ENCODE assay signal across 22 mouse cellular contexts in genomic region chr6:109009793-109010192, GRCm38 (mm10).
DNase-seq lines count a peak whose midpoint lies in the region; ATAC-seq lines count a peak whose summit lies in the region.
"Had no signal": no experiment of that assay in that cellular context is flagged by ENCODE, and none has a peak within 500 bp of the region (broad histone marks: within the 10 kb centered on the region; RNA-seq: fewer than 3 reads in every experiment).

No protein-coding gene starts in this region.

- no peak overlapping the region for H3K27ac ChIP-seq in embryonic facial prominence, embryonic 14.5 days (replicated peaks; ENCODE audit: low read depth, low read length)
- H3K27ac ChIP-seq in embryonic facial prominence, embryonic 10.5 days (replicated peaks) = no peak overlapping the region
- peak overlapping the region; percentile 55; the same call in 1 of the 2 replicates for H3K27ac ChIP-seq in forebrain, embryonic 13.5 days
- no peak overlapping the region for H3K27ac ChIP-seq in midbrain, embryonic 13.5 days
- no peak overlapping the region for H3K27ac ChIP-seq in heart, embryonic 12.5 days (ENCODE audit: poor library complexity, severe bottlenecking)
- H3K27ac ChIP-seq in kidney, embryonic 14.5 days (ENCODE audit: low read depth, low read length) = no peak overlapping the region
- H3K27ac ChIP-seq: heart, embryonic 10.5 days; hindbrain, embryonic 10.5 days; hindbrain, postnatal 0 days; kidney, embryonic 15.5 days; liver, embryonic 13.5 days; stomach, postnatal 0 days had no signal

- H3K9ac ChIP-seq in embryonic facial prominence, embryonic 14.5 days (ENCODE audit: low read depth, low read length) = no peak overlapping the region
- H3K9ac ChIP-seq in forebrain, embryonic 13.5 days = no peak overlapping the region
- no peak overlapping the region for H3K9ac ChIP-seq in midbrain, embryonic 13.5 days (replicated peaks)
- no peak overlapping the region for H3K9ac ChIP-seq in heart, embryonic 12.5 days
- no peak overlapping the region for H3K9ac ChIP-seq in kidney, embryonic 14.5 days (ENCODE audit: low read depth, low read length)
- H3K9ac ChIP-seq: kidney, embryonic 15.5 days; liver, embryonic 13.5 days; lung, embryonic 14.5 days had no signal

- WGBS in embryonic facial prominence, embryonic 14.5 days = 65% methylated on average over 4 of the region's 4 CpGs
- 64% methylated on average over 4 of the region's 4 CpGs for WGBS in embryonic facial prominence, embryonic 10.5 days
- WGBS in forebrain, embryonic 13.5 days = 13% methylated on average over 4 of the region's 4 CpGs
- 21% methylated on average over 4 of the region's 4 CpGs for WGBS in midbrain, embryonic 13.5 days
- WGBS in heart, embryonic 12.5 days = 67% methylated on average over 4 of the region's 4 CpGs
- WGBS in kidney, embryonic 14.5 days = 79% methylated on average over 4 of the region's 4 CpGs

- no peak overlapping the region for H3K4me3 ChIP-seq in embryonic facial prominence, embryonic 14.5 days (ENCODE audit: low read depth, low read length)
- H3K4me3 ChIP-seq in embryonic facial prominence, embryonic 10.5 days = no peak overlapping the region
- no peak overlapping the region for H3K4me3 ChIP-seq in forebrain, embryonic 13.5 days
- no peak overlapping the region for H3K4me3 ChIP-seq in midbrain, embryonic 13.5 days (replicated peaks)
- no peak overlapping the region for H3K4me3 ChIP-seq in heart, embryonic 12.5 days
- no peak overlapping the region for H3K4me3 ChIP-seq in kidney, embryonic 14.5 days (ENCODE audit: low read length)
- H3K4me3 ChIP-seq: heart, embryonic 10.5 days; hindbrain, embryonic 10.5 days; kidney, embryonic 15.5 days; liver, embryonic 13.5 days had no signal

- H3K4me1 ChIP-seq in embryonic facial prominence, embryonic 14.5 days (ENCODE audit: control insufficient read depth, insufficient read depth, low read length) = no peaks in the 10 kb centered on the region
- H3K4me1 ChIP-seq in embryonic facial prominence, embryonic 10.5 days = no peaks in the 10 kb centered on the region
- H3K4me1 ChIP-seq in forebrain, embryonic 13.5 days = peaks cover 17% of the 10 kb centered on the region
- 0 out of 2 replicates have a peak, but pooled peaks cover 2% of the 10 kb centered on the region for H3K4me1 ChIP-seq in midbrain, embryonic 13.5 days (replicated peaks)
- no peaks in the 10 kb centered on the region for H3K4me1 ChIP-seq in heart, embryonic 12.5 days (replicated peaks)
- H3K4me1 ChIP-seq in kidney, embryonic 14.5 days (ENCODE audit: control insufficient read depth, insufficient read depth, low read length) = no peaks in the 10 kb centered on the region
- H3K4me1 ChIP-seq: heart, embryonic 10.5 days; hindbrain, embryonic 10.5 days; kidney, embryonic 15.5 days; liver, embryonic 13.5 days had no signal

- peak; percentile 14 for DNase-seq in embryonic facial prominence, embryonic 14.5 days (ENCODE audit: low spot score)
- no peak for DNase-seq in embryonic facial prominence, embryonic 10.5 days (ENCODE audit: low spot score)
- DNase-seq in retina, postnatal 1 day = peak; percentile 13
- DNase-seq in urinary bladder, postnatal 4 days (ENCODE audit: low spot score in 2 of 2) = no peak
- DNase-seq: adrenal gland, postnatal 14 days; cerebellum, adult 8-10 months; cerebellum, postnatal 36 days; layer of hippocampus, adult 9-11 months; liver, embryonic 13.5 days; lung, embryonic 14.5 days; right cerebral cortex, adult 18-20 months; thymus, adult 2 months had no signal

- ATAC-seq in embryonic facial prominence, embryonic 14.5 days (ENCODE audit: low read depth) = peak; percentile 62; the same call in 1 of the 2 replicates
- ATAC-seq in forebrain, embryonic 13.5 days = peak; percentile 96
- ATAC-seq in midbrain, embryonic 13.5 days = peak; percentile 84
- no peak for ATAC-seq in heart, embryonic 12.5 days (ENCODE audit: insufficient number of reproducible peaks, low FRiP score)
- no peak for ATAC-seq in kidney, embryonic 14.5 days (ENCODE audit: low FRiP score, low TSS enrichment)
- ATAC-seq: hindbrain, postnatal 0 days; intestine, postnatal 0 days had no signal

- no peaks in the 10 kb centered on the region for H3K36me3 ChIP-seq in embryonic facial prominence, embryonic 14.5 days (ENCODE audit: control insufficient read depth, insufficient read depth, low read length)
- H3K36me3 ChIP-seq in embryonic facial prominence, embryonic 10.5 days (replicated peaks) = no peaks in the 10 kb centered on the region
- no peaks in the 10 kb centered on the region for H3K36me3 ChIP-seq in forebrain, embryonic 13.5 days (ENCODE audit: poor library complexity, severe bottlenecking)
- no peaks in the 10 kb centered on the region for H3K36me3 ChIP-seq in midbrain, embryonic 13.5 days
- no peaks in the 10 kb centered on the region for H3K36me3 ChIP-seq in heart, embryonic 12.5 days
- H3K36me3 ChIP-seq in kidney, embryonic 14.5 days (ENCODE audit: control insufficient read depth, insufficient read depth, low read length) = no peaks in the 10 kb centered on the region
- H3K36me3 ChIP-seq: heart, embryonic 10.5 days; hindbrain, embryonic 10.5 days; kidney, embryonic 15.5 days; liver, embryonic 13.5 days had no signal

- H3K9me3 ChIP-seq in embryonic facial prominence, embryonic 14.5 days (ENCODE audit: control insufficient read depth, low read length) = no peaks in the 10 kb centered on the region
- H3K9me3 ChIP-seq in embryonic facial prominence, embryonic 10.5 days = no peaks in the 10 kb centered on the region
- no peaks in the 10 kb centered on the region for H3K9me3 ChIP-seq in forebrain, embryonic 13.5 days (replicated peaks)
- H3K9me3 ChIP-seq in midbrain, embryonic 13.5 days = no peaks in the 10 kb centered on the region
- no peaks in the 10 kb centered on the region for H3K9me3 ChIP-seq in heart, embryonic 12.5 days (replicated peaks)
- H3K9me3 ChIP-seq in kidney, embryonic 14.5 days (ENCODE audit: control insufficient read depth, low read length) = no peaks in the 10 kb centered on the region
- H3K9me3 ChIP-seq: heart, embryonic 10.5 days; hindbrain, embryonic 10.5 days; kidney, embryonic 15.5 days had no signal

- no peaks in the 10 kb centered on the region for H3K27me3 ChIP-seq in embryonic facial prominence, embryonic 14.5 days (replicated peaks; ENCODE audit: control insufficient read depth, insufficient read depth, low read length)
- H3K27me3 ChIP-seq in embryonic facial prominence, embryonic 10.5 days (replicated peaks; ENCODE audit: low read depth, poor library complexity, severe bottlenecking) = no peaks in the 10 kb centered on the region
- H3K27me3 ChIP-seq in forebrain, embryonic 13.5 days = no peaks in the 10 kb centered on the region
- no peaks in the 10 kb centered on the region for H3K27me3 ChIP-seq in midbrain, embryonic 13.5 days
- H3K27me3 ChIP-seq in heart, embryonic 12.5 days (replicated peaks) = no peaks in the 10 kb centered on the region
- no peaks in the 10 kb centered on the region for H3K27me3 ChIP-seq in kidney, embryonic 14.5 days (ENCODE audit: control insufficient read depth, insufficient read depth, low read length)
- H3K27me3 ChIP-seq: kidney, embryonic 15.5 days; liver, embryonic 13.5 days had no signal

- H3K4me2 ChIP-seq in embryonic facial prominence, embryonic 14.5 days (ENCODE audit: low read depth, low read length) = no peak overlapping the region
- H3K4me2 ChIP-seq in forebrain, embryonic 13.5 days = no peak overlapping the region
- H3K4me2 ChIP-seq in midbrain, embryonic 13.5 days (replicated peaks) = no peak overlapping the region
- H3K4me2 ChIP-seq in heart, embryonic 12.5 days = no peak overlapping the region
- no peak overlapping the region for H3K4me2 ChIP-seq in kidney, embryonic 14.5 days (replicated peaks; ENCODE audit: low read depth, low read length)
- H3K4me2 ChIP-seq: kidney, embryonic 15.5 days; liver, embryonic 13.5 days; lung, embryonic 14.5 days had no signal

Comparison
In these comparisons a context has a peak if more than half of its experiments do, and no peak if none do; other contexts are left out.
1. DNase-seq: peak in embryonic facial prominence, embryonic 14.5 days (single experiment) and retina, postnatal 1 day (single experiment); none in embryonic facial prominence, embryonic 10.5 days (single experiment) and urinary bladder, postnatal 4 days (0 of 2).
2. ATAC-seq: peak in embryonic facial prominence, embryonic 14.5 days (single experiment), forebrain, embryonic 13.5 days (single experiment) and midbrain, embryonic 13.5 days (single experiment); none in heart, embryonic 12.5 days (single experiment) and kidney, embryonic 14.5 days (single experiment).